Comparison of ENCODE assay signal across 25 mouse cellular contexts in genomic region chr17:94326179-94326578, GRCm38 (mm10).
A peak's percentile ranks its signal among the peaks of the same experiment; 100 is the strongest.
DNase-seq lines count a peak whose midpoint lies in the region; ATAC-seq and TF ChIP-seq lines count a peak whose summit lies in the region.
"Had no signal": no experiment of that assay in that cellular context is flagged by ENCODE, and none has a peak within 500 bp of the region (broad histone marks: within the 10 kb centered on the region; RNA-seq: fewer than 3 reads in every experiment).

No protein-coding gene starts in this region.

- H3K9me3 ChIP-seq in limb, embryonic 14.5 days (ENCODE audit: control insufficient read depth, low read length) = no peaks in the 10 kb centered on the region
- no peaks in the 10 kb centered on the region for H3K9me3 ChIP-seq in limb, embryonic 10.5 days (replicated peaks)
- no peaks in the 10 kb centered on the region for H3K9me3 ChIP-seq in embryonic facial prominence, embryonic 10.5 days
- H3K9me3 ChIP-seq: embryonic facial prominence, embryonic 13.5 days; G1E; hindbrain, embryonic 12.5 days; hindbrain, embryonic 15.5 days had no signal

- no peaks in the 10 kb centered on the region for H3K36me3 ChIP-seq in limb, embryonic 14.5 days (ENCODE audit: control insufficient read depth, insufficient read depth, low read length)
- H3K36me3 ChIP-seq in limb, embryonic 10.5 days = no peaks in the 10 kb centered on the region
- no peaks in the 10 kb centered on the region for H3K36me3 ChIP-seq in embryonic facial prominence, embryonic 10.5 days (replicated peaks)
- H3K36me3 ChIP-seq: embryonic facial prominence, embryonic 13.5 days; G1E; hindbrain, embryonic 12.5 days; hindbrain, embryonic 15.5 days had no signal

- no peak for TF ChIP-seq POLR2A in limb, embryonic 14.5 days (IDR thresholded peaks at IDR 0.05; ENCODE audit: borderline replicate concordance, extremely low read depth, insufficient read depth, insufficient read length)

- no peak overlapping the region for H3K4me3 ChIP-seq in limb, embryonic 14.5 days (replicated peaks; ENCODE audit: low read length)
- H3K4me3 ChIP-seq in limb, embryonic 10.5 days = no peak overlapping the region
- H3K4me3 ChIP-seq in embryonic facial prominence, embryonic 10.5 days = no peak overlapping the region
- H3K4me3 ChIP-seq in gastrocnemius, adult 2 months = no peak overlapping the region
- H3K4me3 ChIP-seq: embryonic facial prominence, embryonic 13.5 days; hindbrain, embryonic 12.5 days; hindbrain, embryonic 15.5 days had no signal

- no peak for ATAC-seq in limb, embryonic 14.5 days (ENCODE audit: low FRiP score, low read depth)
- no peak for ATAC-seq in erythroid progenitor cell, adult 5-6 weeks (replicated peaks; ENCODE audit: low FRiP score, poor library complexity, severe bottlenecking)
- ATAC-seq: forebrain, embryonic 14.5 days; forebrain, postnatal 0 days; intestine, postnatal 0 days; Patski had no signal

- H3K4me1 ChIP-seq in limb, embryonic 14.5 days (ENCODE audit: control insufficient read depth, insufficient read depth, low read length) = no peaks in the 10 kb centered on the region
- peaks cover 7% of the 10 kb centered on the region; the same call in 1 of the 2 replicates for H3K4me1 ChIP-seq in limb, embryonic 10.5 days
- H3K4me1 ChIP-seq in embryonic facial prominence, embryonic 10.5 days = peaks cover 11% of the 10 kb centered on the region; the same call in 1 of the 2 replicates
- H3K4me1 ChIP-seq: embryonic facial prominence, embryonic 13.5 days; hindbrain, embryonic 12.5 days; hindbrain, embryonic 15.5 days had no signal

- 18% methylated on average over 2 of the region's 2 CpGs for WGBS in limb, embryonic 14.5 days
- 33% methylated on average over 2 of the region's 2 CpGs for WGBS in limb, embryonic 10.5 days
- 35% methylated on average over 2 of the region's 2 CpGs for WGBS in embryonic facial prominence, embryonic 10.5 days

- no peak overlapping the region for H3K27ac ChIP-seq in limb, embryonic 14.5 days (replicated peaks; ENCODE audit: low read depth, low read length)
- H3K27ac ChIP-seq in limb, embryonic 10.5 days = no peak overlapping the region
- no peak overlapping the region for H3K27ac ChIP-seq in embryonic facial prominence, embryonic 10.5 days (replicated peaks)
- H3K27ac ChIP-seq in gastrocnemius, adult 2 months = no peak overlapping the region
- H3K27ac ChIP-seq: embryonic facial prominence, embryonic 13.5 days; hindbrain, embryonic 12.5 days; hindbrain, embryonic 15.5 days had no signal

- peak; percentile 7 for DNase-seq in limb, embryonic 14.5 days (ENCODE audit: low spot score)
- DNase-seq in limb, embryonic 10.5 days (ENCODE audit: low spot score) = no peak
- DNase-seq in embryonic facial prominence, embryonic 10.5 days (ENCODE audit: low spot score) = peak; percentile 60
- peak; percentile 28 for DNase-seq in forelimb bud, embryonic 11.5 days (ENCODE audit: low read depth, low spot score)
- DNase-seq in gastrocnemius, adult 2 months = no peak
- DNase-seq: adrenal gland, postnatal 10 days; B cell, adult 2 months; cerebellum, adult 11-12 months; cerebellum, adult 8-10 months; cerebellum, postnatal 10 days; cerebellum, postnatal 36 days; forebrain, postnatal 0 days; gastrocnemius, postnatal 14 days; heart, adult 11 months; kidney, adult 2 months had no signal

- H3K4me2 ChIP-seq in limb, embryonic 14.5 days (replicated peaks; ENCODE audit: low read depth, low read length, severe bottlenecking) = no peak overlapping the region
- H3K4me2 ChIP-seq: embryonic facial prominence, embryonic 13.5 days; heart, embryonic 11.5 days; hindbrain, embryonic 12.5 days; hindbrain, embryonic 15.5 days had no signal

- intact Hi-C loops in gastrocnemius, adult 2 months (cut with DNase I) = no loop called here

- no peak for TF ChIP-seq CTCF in gastrocnemius, adult 2 months (IDR thresholded peaks at IDR 0.05)

- H3K27me3 ChIP-seq in limb, embryonic 14.5 days (ENCODE audit: control insufficient read depth, insufficient read depth, low read length) = no peaks in the 10 kb centered on the region
- no peaks in the 10 kb centered on the region for H3K27me3 ChIP-seq in limb, embryonic 10.5 days (ENCODE audit: low read depth, poor library complexity, severe bottlenecking)
- H3K27me3 ChIP-seq in embryonic facial prominence, embryonic 10.5 days (replicated peaks; ENCODE audit: low read depth, poor library complexity, severe bottlenecking) = no peaks in the 10 kb centered on the region
- H3K27me3 ChIP-seq: CH12.LX; embryonic facial prominence, embryonic 13.5 days; hindbrain, embryonic 12.5 days; hindbrain, embryonic 15.5 days; Patski had no signal

- H3K9ac ChIP-seq in limb, embryonic 14.5 days (ENCODE audit: low read depth, low read length, severe bottlenecking) = no peak overlapping the region
- H3K9ac ChIP-seq: embryonic facial prominence, embryonic 13.5 days; forebrain, postnatal 0 days; hindbrain, embryonic 12.5 days; hindbrain, embryonic 15.5 days had no signal

Comparison
In these comparisons a context has a peak if more than half of its experiments do, and no peak if none do; other contexts are left out.
1. DNase-seq: peak in limb, embryonic 14.5 days (single experiment), embryonic facial prominence, embryonic 10.5 days (single experiment) and forelimb bud, embryonic 11.5 days (single experiment); none in limb, embryonic 10.5 days (single experiment) and gastrocnemius, adult 2 months (single experiment).